Mouse (Mus musculus): Measurements from ENCODE around the gene Ppp1ca. TPM values are rescaled to one million over a fixed set of nuclear protein-coding genes. Genes with fewer than 3 reads are reported as not detected.

Gene Ppp1ca
- 345 and 357 TPM in 2 replicates for polyA plus RNA-seq (2021; fragmentation: Nextera tagmentation)
- long read RNA-seq, experiment 1, transcript Ppp1ca-201 (7 exons, 1,473 nt): major isoform, 440 of 489 reads
- long read RNA-seq, experiment 1, partial matches to known transcripts: 21 of 489 reads
- long read RNA-seq, experiment 1, other reads (novel, unspliced or antisense): 20 of 489 reads
- long read RNA-seq, experiment 2, transcript Ppp1ca-201 (7 exons, 1,473 nt): major isoform, 900 of 944 reads
- long read RNA-seq, experiment 2, partial matches to known transcripts: 10 of 944 reads
- long read RNA-seq, experiment 2, other reads (novel, unspliced or antisense): 32 of 944 reads

GRCm38 (mm10) chr19:4191528-4192250 lies at the start of gene Ppp1ca:
Gene Ppp1ca (plus strand): TSS chr19:4192065.

GRCm38 (mm10) chr19:4143759-4144268 lies 48.1 kb upstream of the Ppp1ca start, which contains the start of gene Cabp4:
Gene Cabp4 (minus strand): TSS chr19:4144033.

GRCm38 (mm10) chr19:4148491-4148806 lies 43.4 kb upstream of the Ppp1ca start, which contains the start of gene Coro1b:
Gene Coro1b (plus strand): TSS chr19:4148619.

GRCm38 (mm10) chr19:4153232-4153654 lies 38.6 kb upstream of the Ppp1ca start, which contains the start of gene Ptprcap:
Gene Ptprcap (plus strand): TSS chr19:4153604.

GRCm38 (mm10) chr19:4162646-4163542 lies 29.0 kb upstream of the Ppp1ca start, which contains the start of gene Rps6kb2:
Gene Rps6kb2 (minus strand): TSS chr19:4163354.

DNA sequence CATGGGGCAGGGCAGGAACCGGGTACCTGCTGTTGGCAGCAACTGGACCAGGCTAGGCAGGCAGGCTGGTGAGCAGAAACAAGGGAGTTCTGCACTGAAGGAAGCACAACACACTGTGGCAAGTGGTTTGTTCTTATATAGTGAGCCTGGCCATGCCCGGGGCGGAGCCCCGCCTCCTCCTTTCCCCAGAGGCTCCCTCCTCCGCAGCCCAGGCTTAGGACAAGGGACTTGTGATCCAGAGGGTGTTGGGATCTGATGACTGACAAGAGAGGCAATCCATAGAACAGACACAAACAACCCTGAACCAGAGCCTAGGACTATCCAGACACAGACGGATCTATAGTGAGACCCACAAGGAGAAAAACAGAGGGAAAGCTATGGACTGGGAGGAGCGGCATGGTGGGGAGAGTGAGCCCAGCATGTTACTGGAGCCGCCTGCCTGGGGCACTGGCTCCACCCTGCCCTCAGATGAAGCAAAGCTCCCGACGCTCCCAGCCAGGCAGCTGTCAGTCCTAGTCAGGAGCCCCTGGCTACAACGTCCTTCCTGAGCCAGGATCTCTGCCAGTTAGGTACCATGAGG lies 16.4 kb upstream of the Ppp1ca start, which contains the start of gene Carns1:
TSS of gene Carns1 (minus strand) at position 112 of the 580 bp plus-strand sequence.

GRCm38 (mm10) chr19:4190831-4191334 lies 982 bp upstream of the Ppp1ca start, which contains the start of gene Tbc1d10c:
Gene Tbc1d10c (minus strand): TSS chr19:4191284.

DNA sequence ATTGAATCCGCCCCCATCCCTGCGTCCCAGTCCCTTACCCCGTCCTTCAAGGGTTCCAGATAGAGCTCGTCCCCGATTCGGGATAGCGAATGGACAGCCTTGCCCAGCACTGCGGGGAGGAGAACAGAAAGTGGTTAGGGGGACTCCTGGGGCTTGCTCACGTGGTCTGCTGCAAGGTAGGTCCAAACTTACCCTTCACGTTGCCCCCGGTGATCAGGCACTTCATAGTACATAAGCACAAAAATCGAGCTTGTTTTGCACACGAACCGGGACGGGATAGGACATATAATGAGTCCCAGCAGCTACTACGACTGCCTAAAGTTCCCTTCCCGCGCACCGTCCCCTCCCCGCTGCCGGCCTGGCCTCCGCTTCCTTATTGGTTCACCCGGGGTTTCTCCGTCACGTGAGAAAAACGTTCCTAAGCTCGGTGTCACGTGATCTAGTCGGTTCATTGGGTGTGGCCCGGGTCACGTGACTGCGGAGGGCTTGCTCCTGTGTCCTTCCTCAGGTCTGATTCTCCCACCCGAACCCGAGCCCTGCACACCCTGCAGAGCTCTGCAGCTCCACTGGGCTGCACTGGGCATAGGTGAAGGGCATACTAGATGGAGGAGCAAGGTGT lies 9.5 kb downstream of the Ppp1ca start, which contains the start of gene Rad9a:
TSS of gene Rad9a (minus strand) at position 372 of the 619 bp plus-strand sequence.

DNA sequence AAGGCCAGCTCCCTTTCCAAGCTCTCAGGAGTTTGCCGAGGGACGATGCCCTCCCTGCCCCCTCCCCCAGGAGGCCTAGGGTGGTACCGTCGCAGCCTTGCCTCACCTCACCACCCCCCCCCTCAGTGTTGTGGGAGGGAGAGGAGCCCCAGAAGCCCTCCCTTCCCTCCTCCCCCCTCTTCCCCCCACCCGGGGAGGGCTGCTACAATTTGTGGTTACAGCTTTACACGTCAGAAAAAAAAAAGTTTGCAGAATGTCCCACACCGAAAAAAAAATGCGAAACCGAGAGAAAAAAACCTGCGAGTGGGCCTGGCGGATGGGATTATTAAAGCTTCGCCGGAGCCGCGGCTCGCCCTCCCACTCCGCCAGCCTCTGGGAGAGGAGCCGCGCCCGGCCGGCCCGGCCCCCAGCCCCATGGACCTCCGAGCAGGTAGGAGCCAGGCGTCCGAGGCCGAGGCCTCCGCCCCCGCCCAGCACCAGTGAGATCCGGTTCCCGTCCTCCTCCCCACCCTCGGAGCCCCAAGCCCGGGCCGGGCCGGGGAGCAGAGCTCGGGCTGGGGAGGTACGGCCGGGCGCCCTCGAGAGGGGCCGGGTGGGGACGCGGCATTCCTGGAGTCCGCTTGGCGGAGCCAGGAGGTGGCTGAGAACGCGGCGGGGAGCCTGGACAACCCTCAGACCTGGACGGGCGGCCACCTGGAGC lies 22.4 kb downstream of the Ppp1ca start, which contains the start of the genes Clcf1 and AC109138.7:
TSS of gene Clcf1 (plus strand) at position 168 of the 700 bp plus-strand sequence.
TSS of gene AC109138.7 (plus strand) at position 287 of the 700 bp plus-strand sequence.

GRCm38 (mm10) chr19:4231253-4232185 lies 39.7 kb downstream of the Ppp1ca start, which contains the start of gene Pold4:
Gene Pold4 (plus strand): TSS chr19:4231899.

Small RNAs within 50 kb of the gene (microRNA-seq; reads per million reads assigned to microRNA genes)
- gene Gm26115: not detected

Other genes with a start within 250 kb of the Ppp1ca start
- not detected in 2 replicates for gene Aldh3b3, start 233.4 kb upstream of the Ppp1ca start, polyA plus RNA-seq (2021; fragmentation: Nextera tagmentation)
- gene Aldh3b2, start 219.7 kb upstream of the Ppp1ca start, polyA plus RNA-seq (2021; fragmentation: Nextera tagmentation): 2.3 and 2.5 TPM in 2 replicates
- gene Acy3, start 205.5 kb upstream of the Ppp1ca start, polyA plus RNA-seq (2021; fragmentation: Nextera tagmentation): 2.2 and 3.3 TPM in 2 replicates
- 0.10 TPM in 1 of 2 replicates, not detected in the other for gene Tbx10, start 199.3 kb upstream of the Ppp1ca start, polyA plus RNA-seq (2021; fragmentation: Nextera tagmentation)
- gene Nudt8, start 191.5 kb upstream of the Ppp1ca start, polyA plus RNA-seq (2021; fragmentation: Nextera tagmentation): 22.0 and 24.3 TPM in 2 replicates
- gene Gm49405, start 191.4 kb upstream of the Ppp1ca start, polyA plus RNA-seq (2021; fragmentation: Nextera tagmentation): 0.09 and 0.10 TPM in 2 replicates
- 2.8 and 2.9 TPM in 2 replicates for gene Doc2g, start 188.8 kb upstream of the Ppp1ca start, polyA plus RNA-seq (2021; fragmentation: Nextera tagmentation)
- 448 and 464 TPM in 2 replicates for gene Ndufv1, start 179.3 kb upstream of the Ppp1ca start, polyA plus RNA-seq (2021; fragmentation: Nextera tagmentation)
- 1,221 and 1,279 TPM in 2 replicates for gene Gstp1, start 154.1 kb upstream of the Ppp1ca start, polyA plus RNA-seq (2021; fragmentation: Nextera tagmentation)
- 2.1 and 2.8 TPM in 2 replicates for gene Gstp2, start 146.0 kb upstream of the Ppp1ca start, polyA plus RNA-seq (2021; fragmentation: Nextera tagmentation)
- gene Gstp3, start 132.5 kb upstream of the Ppp1ca start, polyA plus RNA-seq (2021; fragmentation: Nextera tagmentation): not detected in 2 replicates
- gene Cabp2, start 110.5 kb upstream of the Ppp1ca start, polyA plus RNA-seq (2021; fragmentation: Nextera tagmentation): not detected in 2 replicates
- gene Cdk2ap2, start 94.9 kb upstream of the Ppp1ca start, polyA plus RNA-seq (2021; fragmentation: Nextera tagmentation): 59.8 and 62.1 TPM in 2 replicates
- gene Pitpnm1, start 92.1 kb upstream of the Ppp1ca start, polyA plus RNA-seq (2021; fragmentation: Nextera tagmentation): 52.0 and 59.9 TPM in 2 replicates
- gene Aip, start 66.2 kb upstream of the Ppp1ca start, polyA plus RNA-seq (2021; fragmentation: Nextera tagmentation): 204 and 212 TPM in 2 replicates
- not detected in 2 replicates for gene Gpr152, start 52.3 kb upstream of the Ppp1ca start, polyA plus RNA-seq (2021; fragmentation: Nextera tagmentation)
- gene Cabp4, start 48.0 kb upstream of the Ppp1ca start, polyA plus RNA-seq (2021; fragmentation: Nextera tagmentation): 0.04 TPM in 1 of 2 replicates, not detected in the other
- 101 and 105 TPM in 2 replicates for gene Coro1b, start 43.4 kb upstream of the Ppp1ca start, polyA plus RNA-seq (2021; fragmentation: Nextera tagmentation)
- 1.2 and 2.0 TPM in 2 replicates for gene Ptprcap, start 38.5 kb upstream of the Ppp1ca start, polyA plus RNA-seq (2021; fragmentation: Nextera tagmentation)
- 7.5 and 9.5 TPM in 2 replicates for gene Rps6kb2, start 28.7 kb upstream of the Ppp1ca start, polyA plus RNA-seq (2021; fragmentation: Nextera tagmentation)
- 2.8 and 2.9 TPM in 2 replicates for gene Carns1, start 16.6 kb upstream of the Ppp1ca start, polyA plus RNA-seq (2021; fragmentation: Nextera tagmentation)
- 0.19 TPM in 1 of 2 replicates, not detected in the other for gene Tbc1d10c, start 781 bp upstream of the Ppp1ca start, polyA plus RNA-seq (2021; fragmentation: Nextera tagmentation)
- 5.9 and 6.0 TPM in 2 replicates for gene Rad9a, start 9.6 kb downstream of the Ppp1ca start, polyA plus RNA-seq (2021; fragmentation: Nextera tagmentation)
- 0.18 and 0.26 TPM in 2 replicates for gene Clcf1, start 22.2 kb downstream of the Ppp1ca start, polyA plus RNA-seq (2021; fragmentation: Nextera tagmentation)
- gene AC109138.7, start 22.3 kb downstream of the Ppp1ca start, polyA plus RNA-seq (2021; fragmentation: Nextera tagmentation): not detected in 2 replicates
- gene Pold4, start 39.8 kb downstream of the Ppp1ca start, polyA plus RNA-seq (2021; fragmentation: Nextera tagmentation): 27.9 and 28.1 TPM in 2 replicates
- gene Ssh3, start 77.1 kb downstream of the Ppp1ca start, polyA plus RNA-seq (2021; fragmentation: Nextera tagmentation): 4.5 and 4.9 TPM in 2 replicates
- gene Ankrd13d, start 91.1 kb downstream of the Ppp1ca start, polyA plus RNA-seq (2021; fragmentation: Nextera tagmentation): 37.6 and 39.0 TPM in 2 replicates
- 53.7 and 55.0 TPM in 2 replicates for gene Grk2, start 114.2 kb downstream of the Ppp1ca start, polyA plus RNA-seq (2021; fragmentation: Nextera tagmentation)
- 13.0 and 15.2 TPM in 2 replicates for gene Kdm2a, start 206.2 kb downstream of the Ppp1ca start, polyA plus RNA-seq (2021; fragmentation: Nextera tagmentation)
- 0.80 and 2.6 TPM in 2 replicates for gene Rhod, start 247.4 kb downstream of the Ppp1ca start, polyA plus RNA-seq (2021; fragmentation: Nextera tagmentation)